Mouse (Mus musculus) G1E (cell line): Measurements from ENCODE around the gene Slc35f6.

Source experiments
- CTCF ChIP-seq: IDR thresholded peaks from 2 replicates; pipeline ENCODE4 v1.5.1; 2012; ENCODE audit warnings: low read depth, low read length, inconsistent platforms, mixed read lengths
- GATA1 ChIP-seq: IDR thresholded peaks from 2 replicates; pipeline ENCODE4 v1.6.1; 2012; ENCODE audit warnings: borderline replicate concordance, low read length, inconsistent platforms, mixed read lengths
- GATA2 ChIP-seq: IDR thresholded peaks from 2 replicates; pipeline ENCODE4 v1.6.1; 2012; ENCODE audit warnings: low read depth, low read length, inconsistent platforms, borderline replicate concordance
- POLR2AphosphoS5 ChIP-seq: IDR thresholded peaks from 2 replicates; pipeline ENCODE4 v1.6.1; 2012; ENCODE audit warnings: low read depth, low read length, inconsistent platforms; ENCODE audit not compliant: insufficient replicate concordance
- TAL1 ChIP-seq: conservative IDR thresholded peaks from 2 replicates; pipeline ENCODE4 v1.6.1; 2012; ENCODE audit warnings: low read depth, low read length, inconsistent platforms, mixed read lengths

DNA sequence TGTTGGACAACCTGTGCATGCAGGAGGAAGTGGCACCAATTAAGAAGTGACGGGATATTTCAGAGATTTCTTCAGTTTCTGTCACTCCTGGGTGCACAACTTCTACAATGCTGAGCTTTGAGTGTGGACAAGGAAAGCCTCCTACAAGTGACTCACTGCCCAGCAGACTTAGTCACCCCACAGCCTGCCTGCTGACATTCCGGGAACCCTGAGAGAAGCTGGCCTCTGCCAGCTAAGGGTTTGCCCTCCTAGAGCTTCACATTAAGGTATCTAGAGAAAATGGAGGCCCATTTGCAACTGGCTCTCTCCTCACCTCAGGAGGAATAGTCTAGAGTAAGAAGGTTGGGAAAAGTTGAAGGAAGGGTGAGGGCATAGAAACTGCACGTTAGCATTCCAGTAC is 3.8 kb downstream of the Slc35f6 start:
- TF ChIP-seq CTCF = no peak
- no peak for TF ChIP-seq GATA1
- no peak for TF ChIP-seq POLR2AphosphoS5
- no peak for TF ChIP-seq TAL1
- no peak for TF ChIP-seq GATA2
